Mouse (Mus musculus) lung, adult 2 months (tissue): ENCODE data around the gene Cpm.

Experiments used
- CTCF ChIP-seq: fragments of 200-500 bp; IDR thresholded peaks from 2 replicates; pipeline ENCODE4 v1.5.1; 2011; ENCODE audit warnings: mild to moderate bottlenecking, low read length, control low read depth; ENCODE audit not compliant: insufficient read depth
- POLR2A ChIP-seq: fragments of 200-500 bp; IDR thresholded peaks from 2 replicates; pipeline ENCODE4 v1.6.1; 2011; ENCODE audit warnings: low read depth, mild to moderate bottlenecking, control low read depth, low read length, borderline replicate concordance; ENCODE audit errors: extremely low read depth

DNA sequence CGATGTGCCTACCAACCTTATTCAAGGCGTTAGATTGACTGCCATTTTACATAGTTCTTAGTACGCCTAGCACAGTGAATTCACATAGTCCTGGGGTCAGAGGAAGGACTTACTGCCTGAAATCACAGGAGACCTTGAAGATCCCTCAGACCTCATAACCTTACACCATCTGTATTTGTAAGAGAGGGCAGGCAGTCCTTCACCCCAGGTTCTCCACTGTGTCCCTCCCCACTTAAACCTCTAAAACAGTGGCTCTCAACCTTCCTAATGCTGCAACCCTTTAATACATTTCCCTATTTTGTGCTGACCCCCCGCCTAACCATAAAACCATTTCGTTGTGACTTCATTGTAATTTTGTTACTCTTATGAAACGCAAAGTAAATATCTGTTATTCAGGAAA is 1.4 kb upstream of the Cpm start:
- TF ChIP-seq CTCF, result no peak
- no peak for TF ChIP-seq POLR2A
